In genomic region chr17:29909031-29909430, GRCm38 (mm10) we compare ENCODE assay signal across 18 mouse cellular contexts.
"Had no signal": no experiment of that assay in that cellular context is flagged by ENCODE, and none has a peak within 500 bp of the region (broad histone marks: within the 10 kb centered on the region; RNA-seq: fewer than 3 reads in every experiment).

No protein-coding gene starts in this region.

- H3K4me3 ChIP-seq: layer of hippocampus, adult 2 months; limb, embryonic 10.5 days; limb, embryonic 13.5 days; liver, embryonic 12.5 days; liver, embryonic 15.5 days; lung, embryonic 15.5 days had no signal

- H3K36me3 ChIP-seq: limb, embryonic 10.5 days; limb, embryonic 13.5 days; liver, embryonic 12.5 days; liver, embryonic 15.5 days; lung, embryonic 15.5 days had no signal

- H3K27me3 ChIP-seq: limb, embryonic 13.5 days; liver, embryonic 15.5 days; lung, embryonic 15.5 days had no signal

- H3K9ac ChIP-seq: limb, embryonic 13.5 days; liver, embryonic 12.5 days; liver, embryonic 15.5 days; lung, embryonic 15.5 days had no signal

- DNase-seq: kidney, postnatal 25 days; layer of hippocampus, adult 9-11 months; liver; lung, adult 18-20 months; lung, postnatal 14 days; lung, postnatal 4 days; midbrain, embryonic 14.5 days; thymus, adult 2 months; thymus, postnatal 14 days; thymus, postnatal 4 days had no signal

- H3K9me3 ChIP-seq: limb, embryonic 10.5 days; liver, embryonic 12.5 days; liver, embryonic 15.5 days; lung, embryonic 15.5 days had no signal

- H3K27ac ChIP-seq: kidney, postnatal 0 days; layer of hippocampus, adult 2 months; limb, embryonic 10.5 days; limb, embryonic 13.5 days; liver, embryonic 12.5 days; liver, embryonic 15.5 days; lung, embryonic 15.5 days had no signal

- H3K4me1 ChIP-seq: liver, embryonic 12.5 days; liver, embryonic 15.5 days had no signal

- ATAC-seq: liver, embryonic 12.5 days had no signal

- H3K4me2 ChIP-seq: limb, embryonic 13.5 days; liver, embryonic 12.5 days; liver, embryonic 15.5 days; lung, embryonic 15.5 days; midbrain, embryonic 11.5 days had no signal
